Mouse (Mus musculus): ENCODE results near the gene Sult6b2. TPM values are rescaled to one million over a fixed set of nuclear protein-coding genes. Genes with fewer than 3 reads are reported as not detected.

Gene Sult6b2
- polyA plus RNA-seq, 1 experiment from 2014 or later, result 0.04 TPM

DNA sequence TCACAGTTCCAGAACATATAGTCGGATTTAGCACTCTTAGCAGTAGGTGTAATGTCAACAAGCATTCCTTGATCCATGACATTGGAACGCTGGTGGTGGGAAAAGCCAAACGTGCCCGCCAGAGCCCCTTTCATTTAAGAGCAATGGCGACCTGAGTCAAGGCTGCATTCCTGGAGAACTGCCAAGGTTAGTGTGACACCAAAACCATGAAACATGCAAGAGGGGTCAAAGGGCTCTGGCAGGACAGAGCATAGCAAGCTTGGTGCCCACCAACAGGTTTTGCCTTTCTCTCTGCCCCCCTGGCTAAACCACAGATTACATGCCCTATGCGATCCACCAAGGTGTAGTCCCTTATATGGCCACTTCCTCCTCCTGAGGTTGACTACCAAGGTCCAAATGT is 65.7 kb downstream of the Sult6b2 start:
- ChIA-PET CTCF (no interaction called here), POLR2A (no interaction called here)
- no peak for TF ChIP-seq CTCF (IDR thresholded peaks at IDR 0.05)
- ATAC-seq, result no peak
- H3K27me3 ChIP-seq, result peaks cover 5% of the 10 kb centered on the region
- DNase-seq (ENCODE audit: low read depth, low spot score), result no peak
- in situ Hi-C loops (cut with MboI; ENCODE audit: low pct_unique_long_range_greater_than_20kb), result loop anchor here (5.0 to 25.0 kb wide), 2 partner anchors 211 to 701 kb away; no protein-coding TSS in a partner anchor

DNA sequence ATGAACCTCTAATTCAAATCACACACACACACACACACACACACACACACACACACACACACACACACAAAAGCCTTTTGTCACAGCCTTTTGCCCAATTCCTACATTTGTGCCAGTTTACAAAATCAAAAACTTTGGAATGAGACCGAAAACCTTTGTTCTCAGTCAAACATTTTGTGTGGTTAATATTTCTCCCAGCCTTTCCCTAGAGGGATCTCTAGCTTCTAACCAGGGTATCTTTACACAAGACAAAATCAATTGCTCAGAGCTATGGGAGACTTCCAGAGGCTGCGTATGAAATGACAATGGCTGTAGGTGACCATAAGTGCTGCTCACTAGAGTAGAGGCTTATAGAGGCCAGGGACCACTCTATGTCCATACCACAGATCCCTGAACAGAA is 66.1 kb downstream of the Sult6b2 start:
- in situ Hi-C loops (cut with MboI; ENCODE audit: low pct_unique_long_range_greater_than_20kb), result loop anchor here (5.0 to 25.0 kb wide), 2 partner anchors 211 to 701 kb away; no protein-coding TSS in a partner anchor
- peaks cover 5% of the 10 kb centered on the region for H3K27me3 ChIP-seq
- CTCF ChIA-PET, result no interaction called here
- DNase-seq (ENCODE audit: low read depth, low spot score) (no peak), ATAC-seq (no peak)
- no peak for TF ChIP-seq CTCF (IDR thresholded peaks at IDR 0.05)
- POLR2A ChIA-PET, result no interaction called here

GRCm38 (mm10) chr6:142735302-142736005 is 68.8 kb downstream of the Sult6b2 start:
- in situ Hi-C loops (cut with MboI; ENCODE audit: low pct_unique_long_range_greater_than_20kb), result loop anchor here (5.0 to 25.0 kb wide), 2 partner anchors 208 to 698 kb away; no protein-coding TSS in a partner anchor
- CTCF ChIA-PET, result interaction anchor here (0.7 to 1.9 kb wide), 13 partner anchors 17 to 259 kb away, joined by 3 to 12 read pairs (median 4); no protein-coding TSS in a partner anchor
- POLR2A ChIA-PET, result no interaction called here
- peaks cover 8% of the 10 kb centered on the region for H3K27me3 ChIP-seq
- no peak for DNase-seq (ENCODE audit: low read depth, low spot score)
- no peak for ATAC-seq
- peak; percentile 76 for TF ChIP-seq CTCF (IDR thresholded peaks at IDR 0.05)

Other genes with a start within 250 kb of the Sult6b2 start
- not detected for gene Kcnj8, start 232.9 kb downstream of the Sult6b2 start, polyA plus RNA-seq (2021)
- gene Abcc9, start 102.2 kb downstream of the Sult6b2 start, polyA plus RNA-seq (2021), result not detected
- 42.5 TPM for gene Cmas, start 47.8 kb downstream of the Sult6b2 start, polyA plus RNA-seq (2021)
- 0.65 TPM for gene St8sia1, start 159.9 kb upstream of the Sult6b2 start, polyA plus RNA-seq (2021)